Mouse (Mus musculus) adrenal gland, adult 18-20 months (tissue): ENCODE data around the gene Pnrc2. TPM values are rescaled to one million over a fixed set of nuclear protein-coding genes. Genes with fewer than 3 reads are reported as not detected.

Experiments
- DNase-seq, 2 experiments: peaks; one replicate each; pipeline ENCODE4 v3.0.0; 2021 to 2022; ENCODE audit warnings: low spot score in 2 of 2
- long read RNA-seq, 2 experiments: library from polyadenylated mRNA; stranded (forward); transcript quantifications; one replicate each; pipeline ENCODE4 v2.0.0; 2021
- total RNA-seq, 2 experiments: library from RNA; stranded (reverse); gene quantifications; 1 replicate in 1 of 2; 2 replicates in 1 of 2; pipeline ENCODE4 v1.2.3; 2021

Pnrc2 gene
- total RNA-seq, result 100 to 1,000 TPM in 1 of 2 experiments, 10 to 100 TPM in 1; 89.4 to 111 TPM
- long read RNA-seq, experiment 1, transcript Pnrc2-201 (3 exons, 1,919 nt), result major isoform, 41 of 53 reads
- long read RNA-seq, experiment 1, partial matches to known transcripts, result 0 of 53 reads
- long read RNA-seq, experiment 1, other reads (novel, unspliced or antisense), result 7 of 53 reads
- long read RNA-seq, experiment 2, transcript Pnrc2-202 (3 exons, 630 nt), result minor isoform, 9 of 165 reads
- long read RNA-seq, experiment 2, transcript Pnrc2-201 (3 exons, 1,919 nt), result major isoform, 117 of 165 reads
- long read RNA-seq, experiment 2, transcript Pnrc2-203 (2 exons, 171 nt), result minor isoform, 8 of 165 reads
- long read RNA-seq, experiment 2, partial matches to known transcripts, result 0 of 165 reads
- long read RNA-seq, experiment 2, other reads (novel, unspliced or antisense), result 31 of 165 reads

DNA sequence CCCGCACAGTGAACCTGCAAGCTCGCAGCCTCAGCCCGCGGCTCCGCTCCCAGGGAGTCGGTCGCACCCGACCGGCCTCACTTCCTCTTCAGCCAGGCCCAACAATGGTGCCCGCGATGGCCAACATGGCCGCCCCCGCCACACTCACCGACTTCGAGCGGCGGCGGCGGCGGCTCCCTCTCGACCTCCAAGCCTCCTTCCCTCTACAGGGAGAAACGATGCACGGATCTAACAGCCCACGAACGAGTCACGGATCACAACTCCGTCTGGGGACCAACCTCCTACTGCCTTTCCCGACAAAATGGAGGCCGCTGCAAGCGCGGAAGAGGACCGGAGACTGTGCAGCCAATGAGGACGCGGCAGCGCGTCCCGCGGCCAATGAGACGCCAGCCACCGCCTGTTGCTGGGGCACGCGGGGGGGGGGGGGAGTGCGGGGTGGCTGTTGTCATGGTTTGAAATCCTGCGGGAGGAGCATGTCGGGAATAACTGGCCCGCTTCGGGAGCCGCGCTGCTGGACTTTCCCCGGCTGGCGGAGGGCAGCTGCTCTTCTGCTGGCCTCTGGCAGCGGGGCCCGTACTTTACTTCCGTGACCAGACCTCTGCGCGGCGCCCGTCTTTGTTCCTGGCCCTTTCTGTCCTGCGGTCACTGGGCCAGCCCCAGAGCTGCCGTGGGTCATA, at the start of gene Pnrc2:
TSS of gene Pnrc2 (minus strand) at position 325 of the 677 bp plus-strand sequence.
- DNase-seq, result peak; percentile 80 to 86

DNA sequence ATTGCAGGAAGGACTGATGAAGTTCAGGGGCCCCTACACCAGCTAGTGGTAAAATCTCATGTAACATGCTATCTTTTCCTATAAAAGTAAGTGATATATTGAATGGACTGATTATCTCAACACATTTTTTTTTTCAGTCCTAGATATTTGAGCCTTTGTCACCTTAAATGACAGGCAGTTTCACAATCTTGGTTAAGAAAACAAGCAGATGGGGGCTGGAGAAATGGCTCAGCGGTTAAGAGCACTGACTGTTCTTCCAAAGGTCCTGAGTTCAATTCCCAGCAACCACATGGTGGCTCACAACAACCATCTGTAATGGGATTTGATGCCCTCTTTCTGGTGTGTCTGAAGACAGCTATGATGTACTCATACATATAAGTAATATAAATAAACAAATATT, 48.5 kb upstream of the Pnrc2 start:
- DNase-seq, result no peak

DNA sequence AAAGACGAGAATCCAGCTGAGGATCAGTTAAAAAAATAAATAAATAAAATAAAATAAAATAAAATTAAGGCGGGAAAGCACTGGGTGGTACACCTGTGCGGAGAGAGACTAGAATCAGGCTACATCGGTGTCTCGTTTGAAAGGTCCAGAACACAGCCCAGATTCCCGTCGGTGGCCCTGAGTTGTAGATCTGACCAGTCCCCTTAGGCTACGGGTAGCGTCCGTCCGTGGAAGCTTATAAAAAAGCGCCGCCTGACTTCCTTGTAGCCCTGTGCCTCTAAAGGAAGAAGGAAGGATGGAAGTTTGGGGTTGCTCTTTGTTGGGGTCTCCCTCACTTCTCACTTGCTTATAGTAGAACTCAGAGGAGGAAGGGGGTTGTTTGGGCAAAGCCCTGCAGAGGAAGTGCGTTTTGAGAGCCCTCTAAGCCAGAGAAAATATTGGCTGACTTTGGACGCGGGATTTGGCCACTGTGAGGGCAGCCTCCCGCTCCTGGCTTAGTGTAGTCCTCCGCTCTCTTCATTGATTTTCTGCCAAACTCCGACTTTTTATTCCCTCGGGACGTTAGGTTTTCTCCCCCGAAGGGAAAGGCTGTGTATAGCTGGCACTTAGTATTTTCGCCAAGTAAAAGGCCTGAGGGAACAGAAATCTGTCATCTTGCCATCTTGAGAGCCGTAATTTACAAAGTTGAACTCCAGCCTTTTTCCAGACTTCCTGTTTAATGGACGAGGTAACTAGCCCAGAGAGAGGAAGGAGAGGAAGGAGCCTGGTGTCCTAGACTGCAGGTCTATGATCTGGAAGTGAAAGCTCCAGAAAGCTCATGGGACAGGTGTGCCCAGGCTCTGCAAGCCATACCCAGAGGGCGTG, 47.8 kb upstream of the Pnrc2 start:
- DNase-seq, result no peak

DNA sequence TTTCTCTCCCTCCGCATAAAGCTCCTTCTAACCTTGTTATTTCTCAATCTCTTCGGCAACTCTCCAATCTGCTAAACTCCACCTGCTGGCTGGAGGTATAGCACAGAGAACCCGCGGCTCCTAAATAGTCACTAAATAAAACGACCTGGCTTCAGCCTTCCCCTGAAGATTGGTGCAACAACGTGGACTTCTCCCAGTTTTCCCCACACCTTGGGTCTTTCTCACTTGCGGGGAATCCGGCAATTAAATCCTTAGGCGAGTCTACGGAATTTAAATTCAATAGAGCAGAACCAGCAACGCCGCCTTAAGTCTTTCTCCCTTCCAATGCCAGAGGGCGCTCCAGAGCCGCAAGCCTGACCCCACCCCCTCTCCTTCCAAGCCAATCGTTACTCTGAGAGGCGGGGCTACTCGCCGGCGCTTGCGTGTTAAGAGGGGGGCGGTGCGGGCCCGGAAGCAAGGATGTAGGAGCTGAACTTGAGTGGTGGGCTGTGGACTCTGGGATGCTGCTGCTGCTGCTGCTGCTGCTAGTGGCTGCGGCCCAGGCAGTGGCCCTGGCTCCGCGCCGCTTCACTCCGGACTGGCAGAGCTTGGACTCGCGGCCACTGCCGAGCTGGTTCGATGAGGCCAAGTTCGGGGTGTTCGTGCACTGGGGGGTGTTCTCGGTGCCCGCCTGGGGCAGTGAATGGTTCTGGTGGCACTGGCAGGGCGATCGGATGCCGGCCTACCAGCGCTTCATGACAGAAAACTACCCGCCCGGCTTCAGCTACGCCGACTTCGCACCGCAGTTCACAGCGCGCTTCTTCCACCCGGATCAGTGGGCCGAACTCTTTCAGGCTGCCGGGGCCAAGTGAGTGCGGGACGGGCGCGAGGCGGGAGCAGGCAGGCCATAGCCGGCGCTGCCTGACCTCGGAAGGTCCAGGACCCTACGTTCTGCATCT, 46.9 kb upstream of the Pnrc2 start, which contains the start of gene Fuca1:
TSS of gene Fuca1 (plus strand) at position 432 of the 938 bp plus-strand sequence.
- peak; percentile 96 for DNase-seq

DNA sequence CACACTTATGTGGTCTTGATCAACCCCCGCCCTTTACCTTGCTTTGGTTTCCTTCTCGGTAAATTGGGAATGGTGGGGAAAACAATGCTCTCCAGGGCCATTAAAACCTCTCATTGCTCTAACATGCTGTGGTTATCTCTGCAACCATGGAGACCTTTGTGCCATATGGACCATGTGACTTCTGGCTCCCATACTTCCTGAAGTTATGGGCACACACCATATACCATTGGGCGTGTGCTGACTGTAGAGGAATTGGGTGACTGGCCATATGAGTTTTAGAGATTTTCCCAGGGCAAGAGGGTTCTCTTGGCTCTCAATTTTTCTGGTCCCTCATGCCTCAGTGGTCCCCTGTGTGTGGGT, 45.6 kb upstream of the Pnrc2 start:
- DNase-seq, result no peak

DNA sequence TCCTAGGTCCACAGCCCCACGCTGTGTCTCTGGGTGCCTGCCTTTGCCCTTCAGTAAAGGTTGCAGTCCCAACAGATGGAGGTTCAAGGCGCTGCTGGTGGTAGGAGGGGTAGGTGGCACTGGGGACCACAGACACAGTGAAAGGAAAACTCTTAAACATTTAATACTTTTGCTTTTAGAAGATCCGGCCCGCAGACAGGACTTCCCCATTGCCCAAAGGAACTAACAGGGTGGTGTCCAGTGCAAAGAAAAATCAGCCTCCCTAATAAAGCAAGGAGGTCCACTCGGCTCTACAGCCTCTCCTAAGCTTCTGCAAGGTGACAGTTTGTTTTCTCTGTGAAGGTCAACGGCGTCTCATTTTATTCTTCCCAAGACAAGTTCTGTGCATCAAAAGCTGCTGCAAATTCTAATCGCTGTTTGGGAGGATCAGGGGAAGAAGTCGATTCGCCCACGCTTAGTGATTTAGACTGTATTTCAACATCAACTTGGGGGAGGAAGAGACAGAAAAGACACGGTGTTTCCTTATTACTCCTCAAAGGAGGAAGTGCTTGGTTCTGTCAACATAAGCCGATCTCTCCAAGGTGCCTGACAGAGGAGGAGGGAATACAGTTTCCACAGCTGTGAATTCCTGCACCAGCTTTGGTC, 45.1 kb upstream of the Pnrc2 start:
- no peak for DNase-seq

DNA sequence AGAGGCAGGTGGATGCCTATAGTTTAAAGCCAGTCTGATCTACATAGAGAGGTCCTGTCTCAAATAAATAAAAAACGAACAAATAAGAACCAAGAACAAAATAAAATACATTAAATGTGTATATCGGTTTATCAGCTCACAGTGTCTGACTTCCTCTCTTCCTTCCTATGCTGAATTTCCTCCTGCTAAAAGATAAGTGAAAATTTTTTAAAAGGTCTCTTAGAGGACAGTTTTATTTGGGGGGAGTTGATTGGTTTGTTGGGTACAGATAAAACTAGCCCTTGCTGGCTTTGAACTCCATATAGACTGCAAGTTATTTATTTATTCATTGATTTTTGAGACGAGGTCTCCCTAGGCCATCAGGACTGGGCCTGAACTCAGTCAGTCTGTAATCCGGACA, 39.8 kb upstream of the Pnrc2 start:
- DNase-seq, result no peak

DNA sequence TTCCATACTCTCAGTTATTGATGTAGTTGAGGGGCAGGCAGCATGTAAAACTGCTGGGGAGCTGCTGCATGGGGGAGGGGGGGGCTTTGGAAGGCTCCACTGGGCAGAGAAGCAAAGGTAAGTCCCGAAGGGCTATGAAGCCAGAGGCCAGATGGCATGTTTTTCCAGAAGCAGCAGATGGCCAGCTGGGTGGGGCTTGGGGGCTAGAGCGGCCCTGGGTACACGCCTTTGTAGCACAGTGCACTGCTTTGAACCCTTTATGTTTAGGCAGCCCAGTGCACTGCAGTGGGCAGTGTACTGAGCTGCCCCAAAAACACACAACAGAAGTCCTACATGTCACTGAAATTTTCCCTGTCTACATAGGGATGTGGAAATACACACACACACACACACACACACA, 39.2 kb upstream of the Pnrc2 start:
- no peak for DNase-seq

DNA sequence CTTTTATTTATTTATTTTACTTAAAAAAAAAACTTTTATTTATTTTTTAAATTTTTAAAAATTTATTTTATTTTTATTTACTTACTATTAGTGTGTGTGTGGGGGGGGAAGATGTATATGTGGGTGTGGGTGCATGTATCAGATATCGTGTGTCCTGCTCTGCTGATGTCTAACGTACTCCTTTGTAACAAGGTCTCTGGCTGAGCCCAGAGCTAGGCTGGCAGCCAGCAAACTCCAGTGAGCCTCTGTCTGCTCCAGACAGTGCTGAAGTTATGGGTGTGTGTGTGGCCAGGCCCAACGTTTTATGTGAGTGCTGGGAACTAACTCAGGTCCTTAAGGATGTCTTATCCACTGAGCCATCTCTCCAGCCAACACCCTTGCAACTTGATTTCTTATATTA, 38.5 kb upstream of the Pnrc2 start:
- no peak for DNase-seq

DNA sequence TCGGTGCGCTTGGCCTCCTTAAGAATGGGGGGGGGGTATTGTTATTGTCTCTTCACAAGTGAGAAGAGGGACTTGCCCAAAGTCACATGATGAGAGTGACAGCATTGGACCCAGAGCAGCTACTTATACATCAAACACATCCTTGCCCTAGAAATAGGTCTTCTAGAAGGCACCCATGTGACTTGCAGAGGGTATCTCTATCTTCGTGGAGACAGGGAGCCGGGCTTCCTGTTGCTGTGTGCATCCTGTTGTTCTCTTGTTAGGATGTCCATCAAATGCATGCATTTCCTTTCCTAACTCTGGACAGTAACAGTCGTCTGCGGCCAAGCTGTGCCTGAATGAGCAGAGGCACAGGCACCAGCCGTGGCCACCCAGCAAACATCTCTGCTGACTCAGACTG, 37.9 kb upstream of the Pnrc2 start:
- no peak for DNase-seq

DNA sequence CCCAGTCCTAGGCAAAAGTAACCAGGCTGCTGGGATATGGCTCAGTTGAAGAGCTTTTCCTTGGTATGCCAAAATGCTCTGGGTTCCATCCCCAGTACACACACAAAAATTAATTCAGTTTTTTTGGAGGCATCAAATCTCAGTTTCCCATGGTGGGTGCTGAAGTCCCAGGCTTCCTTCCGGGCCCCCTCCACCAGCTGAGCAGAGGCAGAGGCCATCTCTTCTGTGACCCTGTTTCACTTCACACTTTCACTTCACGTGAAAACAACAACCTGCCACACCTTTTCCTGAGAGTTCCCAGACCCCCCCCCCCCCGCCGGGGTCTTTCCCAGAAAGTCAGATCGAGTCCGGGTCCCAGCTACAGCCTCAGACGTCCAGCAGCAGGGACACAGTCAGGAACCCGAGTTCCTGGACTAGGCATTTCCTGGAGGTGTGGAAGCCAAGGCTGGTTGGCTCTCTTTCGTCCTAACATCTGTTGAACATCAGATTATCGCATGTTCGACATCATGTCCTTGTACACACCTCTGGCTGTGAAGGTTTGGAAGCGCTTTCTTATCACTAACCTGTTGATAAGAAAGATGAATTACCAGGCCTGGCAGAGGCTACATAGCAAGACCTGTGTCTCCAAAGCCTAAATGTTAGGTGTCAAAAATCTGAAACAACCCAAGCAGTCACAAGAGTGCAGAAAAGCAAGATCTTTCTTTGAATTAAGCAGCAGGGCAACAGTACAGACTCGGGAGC, 35.8 kb upstream of the Pnrc2 start:
- no peak for DNase-seq

DNA sequence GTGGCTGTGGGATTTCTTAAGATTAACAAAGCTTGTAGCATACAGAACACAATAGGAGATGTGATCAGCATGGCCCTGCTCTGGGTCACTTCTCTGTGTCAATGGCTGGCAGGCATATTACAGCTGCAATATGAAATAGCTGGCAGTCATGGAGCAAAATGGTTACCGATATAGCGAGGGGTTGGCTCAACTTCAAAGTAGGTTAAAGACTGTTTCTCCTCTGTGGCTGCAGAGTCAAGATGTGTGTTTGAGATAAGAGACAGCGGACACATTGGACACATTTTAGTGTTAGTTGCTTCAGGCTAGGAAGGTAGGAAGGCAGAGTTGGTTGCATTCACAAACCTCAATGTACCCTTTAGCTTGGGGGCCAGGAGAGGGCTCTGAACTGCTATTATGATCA, 33.0 kb upstream of the Pnrc2 start:
- no peak for DNase-seq

DNA sequence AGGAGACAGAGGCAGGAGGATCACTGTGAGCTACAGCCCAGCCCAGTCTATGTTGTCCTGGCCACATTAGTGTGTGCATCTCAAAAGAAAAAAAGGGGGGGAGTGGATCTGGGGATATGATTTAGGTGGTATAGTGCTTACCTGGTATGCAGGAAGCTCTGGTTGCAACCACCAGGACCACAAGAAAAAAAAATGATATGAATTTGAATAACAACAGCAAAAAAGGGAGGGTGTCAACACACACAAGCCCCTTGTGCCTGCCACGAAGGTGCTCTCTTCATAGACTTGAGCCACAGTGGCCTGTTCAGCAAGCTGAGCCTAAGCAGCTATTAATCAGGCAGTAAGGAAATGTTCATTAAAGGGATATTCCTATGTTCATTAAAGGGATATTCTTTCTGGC, 31.2 kb upstream of the Pnrc2 start:
- DNase-seq, result no peak

DNA sequence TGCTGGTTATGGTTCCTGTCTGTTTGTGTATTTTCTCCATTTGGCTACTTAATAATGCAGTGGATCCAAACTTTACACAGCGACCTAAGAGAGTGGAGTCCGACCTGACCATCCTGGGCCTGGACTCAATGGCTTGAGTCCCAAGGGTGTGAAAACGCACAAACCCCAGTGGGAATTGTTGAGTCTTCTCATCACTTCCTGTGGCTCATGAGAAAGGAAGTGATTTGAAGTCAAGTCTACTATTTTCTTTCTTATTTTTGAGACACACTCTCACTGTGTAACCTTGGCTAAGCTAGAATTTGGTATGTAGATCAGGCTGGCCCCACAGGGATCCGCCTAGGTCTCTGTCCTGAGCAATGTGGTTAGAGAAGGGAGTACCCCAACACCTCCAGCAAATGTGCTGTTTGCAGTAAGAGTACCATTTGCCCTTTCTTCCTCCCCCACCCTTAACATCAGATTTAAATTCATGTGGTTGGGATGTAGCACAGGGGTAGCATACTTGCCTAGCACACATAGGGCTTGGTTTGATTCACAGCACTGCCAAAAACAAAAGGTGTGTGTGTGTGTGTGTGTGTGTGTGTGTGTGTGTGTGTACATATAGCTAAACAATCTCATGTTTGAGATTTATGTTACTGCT, 29.1 kb upstream of the Pnrc2 start:
- DNase-seq, result no peak

DNA sequence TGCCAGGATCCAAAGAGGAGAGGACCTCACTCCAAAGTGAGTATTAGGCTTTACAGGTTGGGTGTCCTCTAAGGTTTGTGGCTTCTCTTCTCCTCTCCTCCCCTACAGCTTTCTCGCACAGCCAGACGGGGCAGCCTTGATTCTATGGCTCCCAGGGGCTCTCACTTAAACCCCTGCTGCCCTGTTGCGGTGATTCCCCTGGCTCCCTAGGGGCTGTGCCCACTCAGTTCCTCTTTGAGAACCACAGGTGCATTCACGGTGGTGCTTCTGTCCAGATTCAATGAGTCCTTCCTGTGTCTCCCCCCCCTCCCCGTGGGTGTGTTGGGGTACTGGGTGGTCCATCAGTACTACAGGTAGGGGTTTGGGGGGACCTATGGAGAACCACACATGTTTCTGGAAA, 26.4 kb upstream of the Pnrc2 start:
- no peak for DNase-seq

DNA sequence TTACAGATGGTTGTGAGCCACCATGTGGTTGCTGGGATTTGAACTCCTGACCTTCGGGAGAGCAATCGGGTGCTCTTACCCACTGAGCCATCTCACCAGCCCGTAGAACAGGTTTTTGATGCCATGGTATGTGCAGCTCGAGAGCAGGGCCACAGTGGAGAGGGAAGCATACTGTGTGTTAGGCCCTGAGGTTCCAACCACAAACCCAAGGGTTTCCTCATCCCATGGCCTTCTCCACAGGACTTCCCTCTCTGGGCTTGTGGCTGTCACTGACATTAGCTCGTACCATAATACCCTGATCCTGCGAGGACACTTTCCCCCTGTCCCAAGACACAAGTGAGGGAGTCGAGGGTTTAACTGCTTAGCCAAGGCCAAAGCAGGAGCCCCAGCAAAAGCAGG, 25.4 kb upstream of the Pnrc2 start:
- no peak for DNase-seq

DNA sequence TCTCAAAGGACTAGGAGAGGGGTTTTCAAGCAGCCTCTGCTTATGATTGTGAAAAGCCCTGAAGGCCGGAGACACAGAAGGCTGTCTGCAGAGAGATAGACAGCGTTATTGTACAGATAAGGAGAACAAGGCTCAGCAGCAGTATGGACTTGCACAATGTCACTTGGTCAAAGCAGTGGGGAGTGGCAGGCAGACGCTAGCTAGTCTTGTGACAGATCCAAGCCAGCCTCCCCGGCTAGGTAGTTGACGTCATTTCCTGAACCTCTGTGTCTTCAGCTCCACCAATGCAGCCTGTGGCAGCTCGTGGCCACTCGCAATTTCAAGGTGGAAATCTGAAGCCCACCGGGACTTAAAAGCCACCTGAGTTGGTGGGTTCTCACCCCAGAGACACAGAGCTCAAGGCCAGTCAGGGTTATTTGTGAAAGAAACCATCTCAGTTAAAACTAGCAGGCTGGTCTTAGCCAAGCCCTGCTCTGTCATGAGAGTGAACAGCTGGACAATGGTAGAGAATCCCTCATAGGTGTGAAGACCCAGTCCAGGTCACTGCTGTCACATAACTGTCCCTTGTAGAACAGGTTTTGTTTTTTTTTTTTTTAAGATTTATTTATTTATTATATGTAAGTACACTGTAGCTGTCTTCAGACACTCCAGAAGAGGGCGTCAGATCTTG, 24.9 kb upstream of the Pnrc2 start:
- no peak for DNase-seq

DNA sequence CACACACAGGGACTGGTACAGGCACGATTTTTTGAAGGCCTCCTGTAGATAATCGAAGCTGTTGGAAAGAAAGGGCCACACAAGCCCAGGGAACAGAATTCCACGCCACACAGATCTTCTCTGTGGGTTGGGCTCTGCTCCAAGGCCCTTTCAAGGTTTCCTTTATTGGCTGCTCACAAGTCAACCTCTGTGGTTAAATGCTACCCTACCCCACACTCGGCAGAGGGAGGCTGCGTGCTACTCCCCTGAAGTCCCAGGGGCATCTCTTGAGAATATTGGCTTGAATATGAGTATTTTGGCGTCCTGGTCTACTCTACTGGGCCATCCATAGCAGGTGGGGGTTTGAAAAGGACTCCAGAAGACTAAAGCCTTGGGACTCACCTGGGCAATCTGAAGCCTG, 22.5 kb upstream of the Pnrc2 start:
- DNase-seq, result no peak
